Mouse (Mus musculus): ENCODE results near the gene Mpped2. TPM values are rescaled to one million over a fixed set of nuclear protein-coding genes. Genes with fewer than 3 reads are reported as not detected.
A peak's percentile ranks its signal among the peaks of the same experiment; 100 is the strongest.

Mpped2 gene
- polyA plus RNA-seq, 1 experiment from 2014 or later = 136 TPM

DNA sequence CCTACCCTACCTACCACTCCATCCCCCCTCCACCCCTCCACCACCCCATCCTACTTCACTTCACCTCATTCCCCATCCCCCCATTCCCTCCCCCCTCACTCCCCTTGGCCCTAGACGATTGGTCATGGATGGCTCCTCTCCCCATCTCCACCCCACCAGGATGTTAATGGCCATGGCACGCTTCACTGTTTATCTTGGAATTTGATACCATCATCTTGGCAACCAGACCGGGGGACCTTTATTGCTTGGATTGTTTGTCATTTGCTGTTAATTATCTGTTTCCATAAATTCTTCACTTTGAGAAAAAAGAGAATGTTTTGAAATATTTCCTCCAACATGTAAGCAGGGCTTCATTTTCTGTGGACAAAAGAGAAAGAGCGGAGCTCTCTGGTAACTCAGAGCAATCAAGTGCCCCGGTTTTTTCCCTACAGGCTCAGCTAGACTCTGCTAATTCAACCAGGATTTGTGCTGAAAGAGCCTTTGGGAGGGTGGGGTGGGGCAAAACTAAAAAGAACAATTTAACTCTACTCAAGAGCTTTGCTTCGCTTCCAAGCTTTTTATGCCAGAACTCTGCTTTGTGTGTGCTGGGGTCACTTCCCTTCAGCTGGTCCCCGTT, 17.9 kb downstream of the Mpped2 start:
- ATAC-seq (ENCODE audit: insufficient number of reproducible peaks, insufficient read depth, low FRiP score, low TSS enrichment) = 0 out of 2 replicates have a peak, but pooled peaks have one; percentile 22
- 10% methylated on average over 7 of the region's 7 CpGs for WGBS
- peak overlapping the region; percentile 73 for H3K27ac ChIP-seq

DNA sequence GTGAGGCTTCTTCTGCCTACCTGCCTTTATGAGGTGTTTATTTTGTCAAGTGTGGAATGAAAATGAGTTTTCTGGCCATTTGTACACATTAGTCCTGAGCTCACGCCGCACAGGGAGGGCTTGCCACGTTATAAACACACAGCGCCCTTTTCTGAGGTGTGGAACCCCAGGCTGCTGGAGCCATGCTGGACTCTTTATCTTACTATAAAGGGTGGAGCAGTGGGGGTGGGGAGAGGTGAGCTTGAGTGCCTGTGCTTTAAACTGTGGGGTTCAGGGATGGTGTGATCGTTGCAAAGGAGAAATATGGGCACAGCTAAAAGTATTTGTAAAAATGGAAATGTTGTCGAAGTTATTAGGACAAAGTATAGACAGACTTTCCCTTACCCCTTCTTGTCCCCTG, 18.4 kb downstream of the Mpped2 start:
- Histone ChIP-seq H3K27ac (peak overlapping the region; percentile 73), H3K4me3 (no peak overlapping the region), H3K4me2 (replicated peaks) (no peak overlapping the region), H3K9me3 (no peaks in the 10 kb centered on the region), H3K27me3 (no peaks in the 10 kb centered on the region), H3K36me3 (no peaks in the 10 kb centered on the region), H3K4me1 (peaks cover 44% of the 10 kb centered on the region), H3K9ac (no peak overlapping the region)
- no peak for ATAC-seq (ENCODE audit: insufficient number of reproducible peaks, insufficient read depth, low FRiP score, low TSS enrichment)
- 46% methylated on average over 6 of the region's 6 CpGs for WGBS

More for the DNA sequence above, 17.9 kb downstream of the Mpped2 start:
- H3K9ac ChIP-seq = no peak overlapping the region
- H3K27me3 ChIP-seq = no peaks in the 10 kb centered on the region
- no peaks in the 10 kb centered on the region for H3K9me3 ChIP-seq
- H3K4me2 ChIP-seq (replicated peaks) = no peak overlapping the region
- H3K36me3 ChIP-seq = no peaks in the 10 kb centered on the region
- peaks cover 48% of the 10 kb centered on the region for H3K4me1 ChIP-seq
- H3K4me3 ChIP-seq = no peak overlapping the region

DNA sequence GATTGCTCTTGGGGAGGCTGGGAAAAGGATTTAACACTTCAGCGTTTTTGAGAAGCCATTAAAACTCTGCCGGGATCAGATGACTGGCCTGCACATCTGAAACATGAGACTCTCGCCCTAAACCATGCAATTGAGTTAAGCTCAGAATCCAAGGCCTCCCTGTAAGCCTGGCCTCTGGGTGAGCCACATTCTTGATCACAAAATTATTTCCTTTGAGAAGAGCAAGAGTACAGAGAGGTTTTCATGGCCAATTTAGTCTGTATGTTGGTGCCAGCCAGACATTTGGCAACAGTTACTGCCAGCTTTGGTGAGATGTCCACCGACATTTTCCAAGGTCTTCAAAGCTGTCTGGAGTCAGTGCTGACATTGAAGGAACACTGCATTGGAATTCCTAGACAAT, 20.1 kb downstream of the Mpped2 start:
- no peaks in the 10 kb centered on the region for H3K27me3 ChIP-seq
- no peak overlapping the region for H3K4me2 ChIP-seq (replicated peaks)
- no peak overlapping the region for H3K4me3 ChIP-seq
- peak overlapping the region; percentile 82 for H3K27ac ChIP-seq
- H3K9ac ChIP-seq = no peak overlapping the region
- 0 out of 2 replicates have a peak, but pooled peaks have one; percentile 50 for ATAC-seq (ENCODE audit: insufficient number of reproducible peaks, insufficient read depth, low FRiP score, low TSS enrichment)
- H3K9me3 ChIP-seq = no peaks in the 10 kb centered on the region
- no peaks in the 10 kb centered on the region for H3K36me3 ChIP-seq
- H3K4me1 ChIP-seq = peaks cover 44% of the 10 kb centered on the region
- 6% methylated on average over 4 of the region's 4 CpGs for WGBS

DNA sequence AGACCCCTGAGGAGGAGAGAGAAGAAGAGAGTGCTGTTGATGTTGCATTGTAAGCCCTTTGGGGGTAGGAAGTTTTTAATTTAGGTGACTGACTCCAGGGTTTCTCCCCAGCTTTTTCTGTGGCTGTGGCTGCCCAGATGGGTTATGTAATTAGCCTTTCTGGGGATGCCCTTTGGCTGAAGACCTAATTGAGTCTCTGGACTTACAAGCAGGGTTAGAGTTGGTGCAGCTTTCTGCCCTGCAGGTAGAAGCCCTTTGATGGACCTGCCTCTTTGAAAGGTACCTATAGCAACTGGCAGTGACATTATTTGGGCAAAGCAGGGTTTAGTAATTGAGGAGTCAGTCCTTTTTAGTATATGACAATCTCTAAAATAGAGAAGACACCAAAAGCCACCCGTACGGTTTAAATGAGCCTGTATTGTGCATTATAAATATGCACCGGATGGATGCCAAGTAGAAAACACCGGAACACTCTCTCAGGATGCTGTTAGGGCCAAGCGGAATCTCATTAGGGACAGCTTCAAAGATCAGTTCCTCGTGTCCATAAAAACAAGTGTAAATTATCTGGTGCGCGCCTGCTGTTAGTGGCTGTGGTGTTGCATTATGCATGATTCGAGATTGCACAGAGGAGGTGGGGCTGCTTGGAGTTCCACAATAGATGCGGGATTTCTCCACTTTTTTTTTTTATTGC, 22.8 kb downstream of the Mpped2 start:
- 83% methylated on average over 10 of the region's 10 CpGs for WGBS
- no peak overlapping the region for H3K9ac ChIP-seq
- no peak for ATAC-seq (ENCODE audit: insufficient number of reproducible peaks, insufficient read depth, low FRiP score, low TSS enrichment)
- no peaks in the 10 kb centered on the region for H3K27me3 ChIP-seq
- H3K4me3 ChIP-seq = no peak overlapping the region
- H3K4me2 ChIP-seq (replicated peaks) = no peak overlapping the region
- H3K9me3 ChIP-seq = no peaks in the 10 kb centered on the region
- peaks cover 55% of the 10 kb centered on the region for H3K4me1 ChIP-seq
- no peak overlapping the region for H3K27ac ChIP-seq
- H3K36me3 ChIP-seq = no peaks in the 10 kb centered on the region

DNA sequence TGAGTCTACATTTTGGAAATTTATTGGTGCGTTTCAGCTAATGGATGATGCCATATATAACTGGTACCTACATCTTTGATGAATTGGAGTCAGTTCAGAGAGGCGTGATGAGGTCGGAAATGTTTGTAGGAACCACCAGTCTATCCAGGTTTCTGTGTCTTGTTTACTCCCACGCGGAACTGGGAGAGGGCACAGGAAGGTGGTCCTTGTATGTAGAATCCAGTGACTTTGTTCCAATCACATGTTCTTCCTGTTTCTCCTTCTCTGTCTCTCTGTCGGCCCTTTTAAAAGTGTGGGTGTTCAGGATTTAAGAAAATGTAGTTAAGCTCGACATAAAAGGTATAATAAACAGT, 23.3 kb downstream of the Mpped2 start:
- H3K9me3 ChIP-seq = no peaks in the 10 kb centered on the region
- H3K9ac ChIP-seq = no peak overlapping the region
- H3K4me1 ChIP-seq = peaks cover 54% of the 10 kb centered on the region
- no peak overlapping the region for H3K4me2 ChIP-seq (replicated peaks)
- 79% methylated on average over 7 of the region's 7 CpGs for WGBS
- no peak for ATAC-seq (ENCODE audit: insufficient number of reproducible peaks, insufficient read depth, low FRiP score, low TSS enrichment)
- H3K27ac ChIP-seq = no peak overlapping the region
- H3K36me3 ChIP-seq = no peaks in the 10 kb centered on the region
- no peaks in the 10 kb centered on the region for H3K27me3 ChIP-seq
- no peak overlapping the region for H3K4me3 ChIP-seq

DNA sequence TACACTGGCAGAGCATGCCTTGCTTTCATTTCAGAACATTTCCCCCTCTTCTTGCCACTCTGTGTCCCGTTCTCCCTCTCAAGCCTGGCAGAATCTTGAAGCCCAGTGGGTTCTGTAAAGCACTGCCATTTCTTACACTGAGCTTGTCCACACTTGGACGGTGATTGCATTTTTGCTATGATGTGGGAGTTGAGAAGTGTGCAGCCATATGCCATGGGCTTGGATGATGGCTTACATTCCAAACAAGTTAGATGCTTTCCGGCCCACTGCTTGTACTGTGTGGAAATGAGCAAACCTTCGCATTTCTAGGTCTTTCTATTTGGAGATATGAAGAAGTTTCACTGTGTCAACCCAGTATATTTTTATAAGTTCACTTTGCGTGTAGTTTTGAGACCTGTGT, 25.8 kb downstream of the Mpped2 start:
- H3K9me3 ChIP-seq = no peaks in the 10 kb centered on the region
- 87% methylated on average over 5 of the region's 5 CpGs for WGBS
- H3K9ac ChIP-seq = no peak overlapping the region
- peaks cover 45% of the 10 kb centered on the region for H3K4me1 ChIP-seq
- no peak overlapping the region for H3K4me3 ChIP-seq
- H3K27me3 ChIP-seq = no peaks in the 10 kb centered on the region
- H3K36me3 ChIP-seq = no peaks in the 10 kb centered on the region
- H3K27ac ChIP-seq = no peak overlapping the region
- no peak for ATAC-seq (ENCODE audit: insufficient number of reproducible peaks, insufficient read depth, low FRiP score, low TSS enrichment)
- no peak overlapping the region for H3K4me2 ChIP-seq (replicated peaks)

DNA sequence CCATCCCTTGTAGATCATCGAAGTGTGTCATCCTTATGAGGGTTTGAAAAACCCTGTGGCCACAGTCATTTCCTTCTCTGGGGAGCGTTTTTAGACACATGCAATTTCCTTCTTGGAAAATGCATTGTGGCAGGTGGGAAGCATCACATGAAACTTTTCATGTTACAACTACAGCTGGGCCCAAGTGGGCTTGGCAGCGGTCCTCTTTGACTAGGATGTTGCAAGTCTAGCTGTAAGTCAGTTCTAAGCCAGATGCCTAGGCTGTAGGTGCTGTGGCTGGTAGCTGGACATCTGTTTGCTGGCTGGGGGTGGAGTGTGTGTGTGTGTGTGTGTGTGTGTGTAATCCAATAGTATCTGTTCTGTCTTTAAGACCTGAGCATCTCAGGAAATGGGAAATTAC, 26.4 kb downstream of the Mpped2 start:
- H3K27ac ChIP-seq = no peak overlapping the region
- no peaks in the 10 kb centered on the region for H3K36me3 ChIP-seq
- no peak overlapping the region for H3K9ac ChIP-seq
- no peaks in the 10 kb centered on the region for H3K9me3 ChIP-seq
- WGBS = 83% methylated on average over 3 of the region's 3 CpGs
- no peak overlapping the region for H3K4me2 ChIP-seq (replicated peaks)
- ATAC-seq (ENCODE audit: insufficient number of reproducible peaks, insufficient read depth, low FRiP score, low TSS enrichment) = no peak
- H3K27me3 ChIP-seq = no peaks in the 10 kb centered on the region
- H3K4me1 ChIP-seq = peaks cover 44% of the 10 kb centered on the region
- H3K4me3 ChIP-seq = no peak overlapping the region

DNA sequence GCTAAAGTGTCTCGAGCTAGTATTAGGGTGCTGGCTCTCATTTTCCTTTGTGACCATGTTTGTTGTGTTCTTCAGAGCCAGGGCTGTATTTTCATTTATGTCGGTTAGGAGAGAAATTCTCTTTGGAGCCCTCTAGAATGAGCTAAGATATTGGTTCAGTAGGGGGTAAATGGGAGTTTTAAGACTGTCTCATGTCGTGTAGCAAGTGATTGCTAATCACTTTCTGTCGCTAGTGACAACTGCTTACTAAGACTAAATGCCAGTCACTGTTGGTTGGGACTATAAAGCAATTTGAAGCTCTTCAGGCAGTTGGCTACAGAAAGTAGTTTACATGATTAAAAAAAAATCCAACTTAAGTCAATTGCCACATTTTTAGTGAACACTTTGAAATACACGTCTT, 27.6 kb downstream of the Mpped2 start:
- H3K36me3 ChIP-seq = no peaks in the 10 kb centered on the region
- H3K27ac ChIP-seq = no peak overlapping the region
- peaks cover 41% of the 10 kb centered on the region for H3K4me1 ChIP-seq
- H3K9me3 ChIP-seq = no peaks in the 10 kb centered on the region
- H3K27me3 ChIP-seq = no peaks in the 10 kb centered on the region
- H3K4me3 ChIP-seq = no peak overlapping the region
- ATAC-seq (ENCODE audit: insufficient number of reproducible peaks, insufficient read depth, low FRiP score, low TSS enrichment) = no peak
- H3K4me2 ChIP-seq (replicated peaks) = no peak overlapping the region
- WGBS = 48% methylated on average over 5 of the region's 5 CpGs
- no peak overlapping the region for H3K9ac ChIP-seq

DNA sequence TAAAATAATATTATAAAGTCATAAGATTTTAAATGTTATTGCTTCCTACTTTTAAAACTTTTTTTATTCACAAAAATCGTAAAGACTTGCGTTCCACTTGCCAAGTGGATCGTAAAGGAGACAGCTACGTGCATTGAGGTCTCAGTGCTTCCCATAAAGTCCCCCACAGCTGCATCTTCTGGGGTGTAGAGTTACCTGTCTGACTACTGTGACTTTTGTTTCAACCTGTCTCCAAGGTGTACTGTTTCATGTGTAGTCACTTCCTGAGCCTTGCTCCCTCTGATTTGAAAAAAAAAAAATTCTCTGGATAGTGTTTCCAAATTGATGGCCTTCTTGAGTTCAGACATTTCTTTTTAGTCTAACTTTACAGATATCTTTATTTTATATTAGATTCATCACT, 29.0 kb downstream of the Mpped2 start:
- Histone ChIP-seq H3K36me3 (no peaks in the 10 kb centered on the region), H3K4me2 (replicated peaks) (no peak overlapping the region), H3K9me3 (no peaks in the 10 kb centered on the region), H3K4me1 (peaks cover 37% of the 10 kb centered on the region), H3K27me3 (no peaks in the 10 kb centered on the region), H3K9ac (no peak overlapping the region), H3K27ac (no peak overlapping the region), H3K4me3 (no peak overlapping the region)
- ATAC-seq (ENCODE audit: insufficient number of reproducible peaks, insufficient read depth, low FRiP score, low TSS enrichment) = no peak
- 38% methylated on average over 4 of the region's 4 CpGs for WGBS

DNA sequence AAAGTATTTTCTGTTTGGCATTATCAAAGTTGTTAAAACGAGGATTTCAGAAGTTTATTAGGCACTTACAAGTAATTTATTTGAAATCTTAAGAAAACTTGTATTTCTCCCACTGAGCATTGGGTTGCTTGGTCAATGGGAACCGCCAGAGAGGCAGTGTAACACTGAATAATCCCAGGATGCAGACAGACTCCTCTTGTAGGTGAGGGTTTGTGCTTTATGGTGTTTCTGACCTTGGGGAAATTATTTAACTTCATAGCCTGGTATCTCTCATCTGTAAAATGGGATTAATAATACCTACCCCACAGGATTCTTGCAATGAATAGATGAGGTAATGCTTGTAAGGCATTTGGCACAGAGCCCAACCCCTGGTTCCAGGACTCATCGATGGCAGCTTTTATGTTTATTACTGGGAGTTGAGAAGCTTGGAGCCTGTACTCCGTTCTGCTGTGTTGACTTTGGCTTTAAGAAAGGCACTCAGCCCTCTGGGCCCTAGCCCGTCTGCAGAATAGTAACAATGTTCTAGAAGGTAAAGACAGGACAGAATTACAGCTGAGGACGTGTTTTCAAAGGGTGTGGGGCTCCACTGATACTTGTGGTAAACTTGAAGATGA, 37.0 kb downstream of the Mpped2 start:
- H3K4me3 ChIP-seq = no peak overlapping the region
- no peaks in the 10 kb centered on the region for H3K36me3 ChIP-seq
- WGBS = 54% methylated on average over 6 of the region's 6 CpGs
- peak overlapping the region; percentile 55; the same call in 1 of the 2 replicates for H3K27ac ChIP-seq
- no peak overlapping the region for H3K4me2 ChIP-seq (replicated peaks)
- H3K27me3 ChIP-seq = no peaks in the 10 kb centered on the region
- H3K4me1 ChIP-seq = peaks cover 40% of the 10 kb centered on the region
- H3K9me3 ChIP-seq = no peaks in the 10 kb centered on the region
- no peak overlapping the region for H3K9ac ChIP-seq
- ATAC-seq (ENCODE audit: insufficient number of reproducible peaks, insufficient read depth, low FRiP score, low TSS enrichment) = peak; percentile 35; the same call in 1 of the 2 replicates

DNA sequence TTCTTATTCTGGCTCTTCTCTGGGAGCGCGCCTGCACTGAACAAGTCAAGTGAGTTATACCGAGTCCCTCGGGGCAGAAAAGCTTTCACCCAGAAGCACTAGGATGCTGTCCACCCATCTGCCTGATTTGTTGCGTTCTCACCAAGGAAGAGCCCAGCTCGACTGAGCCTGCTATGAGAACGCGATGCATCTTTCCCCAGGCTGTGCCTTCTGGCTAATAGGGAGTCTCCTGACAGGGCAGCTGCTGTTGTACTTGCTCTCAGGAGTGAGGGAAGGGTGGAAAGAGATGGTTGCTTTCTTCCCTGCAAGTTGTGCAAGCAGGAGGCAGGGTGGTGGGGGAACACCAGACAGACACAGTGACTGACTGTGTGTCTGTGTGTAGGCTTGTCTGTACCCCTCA, 37.5 kb downstream of the Mpped2 start:
- Histone ChIP-seq H3K4me2 (replicated peaks) (no peak overlapping the region), H3K36me3 (no peaks in the 10 kb centered on the region), H3K27me3 (no peaks in the 10 kb centered on the region), H3K9me3 (no peaks in the 10 kb centered on the region), H3K4me3 (no peak overlapping the region), H3K27ac (peak overlapping the region; percentile 55), H3K9ac (no peak overlapping the region), H3K4me1 (peaks cover 40% of the 10 kb centered on the region)
- 72% methylated on average over 8 of the region's 8 CpGs for WGBS
- no peak for ATAC-seq (ENCODE audit: insufficient number of reproducible peaks, insufficient read depth, low FRiP score, low TSS enrichment)

DNA sequence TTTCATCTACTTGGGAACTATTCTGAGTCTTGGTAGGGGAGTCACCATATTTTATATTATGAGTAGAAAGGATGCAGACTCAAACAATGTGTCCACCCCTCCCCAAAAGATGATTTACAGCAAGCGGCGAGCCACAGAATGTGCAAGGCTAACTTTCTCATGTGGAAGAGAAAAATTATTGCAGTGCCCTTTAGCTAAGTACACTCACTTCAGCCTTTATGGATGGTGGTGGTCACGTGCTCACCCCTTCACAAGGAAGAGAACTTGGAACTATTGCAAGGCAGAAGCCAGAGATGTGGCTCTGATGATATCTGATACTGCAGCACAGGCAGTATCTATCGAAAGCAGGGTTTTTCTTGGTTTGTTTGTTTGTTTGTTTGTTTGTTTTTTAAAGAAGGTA, 38.4 kb downstream of the Mpped2 start:
- Histone ChIP-seq H3K27ac (no peak overlapping the region), H3K4me2 (replicated peaks) (no peak overlapping the region), H3K9me3 (no peaks in the 10 kb centered on the region), H3K4me1 (peaks cover 40% of the 10 kb centered on the region), H3K4me3 (no peak overlapping the region), H3K27me3 (no peaks in the 10 kb centered on the region), H3K36me3 (no peaks in the 10 kb centered on the region), H3K9ac (no peak overlapping the region)
- WGBS = 85% methylated on average over 4 of the region's 4 CpGs
- ATAC-seq (ENCODE audit: insufficient number of reproducible peaks, insufficient read depth, low FRiP score, low TSS enrichment) = no peak

Data from embryonic facial prominence, embryonic 12.5 days (tissue).